Mouse (Mus musculus): ENCODE measurements around the gene Cux2.

Gene Cux2

GRCm38 (mm10) chr5:122059060-122060017, 9.4 kb upstream of the Cux2 start:
- DNase-seq, result peak; percentile 75

DNA sequence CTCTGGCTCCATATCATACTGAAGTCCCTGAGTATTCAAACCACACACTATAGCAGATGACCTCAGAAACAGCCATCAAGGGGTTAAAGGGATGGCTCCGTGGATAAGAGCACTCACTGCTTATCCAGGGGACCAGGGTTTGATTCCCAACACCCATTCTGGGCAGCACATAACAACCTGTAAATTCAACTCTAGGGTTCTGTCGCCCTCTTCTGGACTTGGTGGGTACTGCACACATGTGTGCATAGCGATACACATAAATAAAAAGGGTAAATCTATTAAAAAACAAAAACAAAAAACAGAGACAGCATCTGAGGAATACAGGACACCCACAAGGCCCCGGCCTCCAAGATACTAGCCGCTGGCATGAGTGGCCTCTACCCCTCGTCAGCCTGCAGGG, 7.7 kb upstream of the Cux2 start:
- no peak for DNase-seq

GRCm38 (mm10) chr5:122056557-122056956, 6.7 kb upstream of the Cux2 start:
- no peak for DNase-seq

DNA sequence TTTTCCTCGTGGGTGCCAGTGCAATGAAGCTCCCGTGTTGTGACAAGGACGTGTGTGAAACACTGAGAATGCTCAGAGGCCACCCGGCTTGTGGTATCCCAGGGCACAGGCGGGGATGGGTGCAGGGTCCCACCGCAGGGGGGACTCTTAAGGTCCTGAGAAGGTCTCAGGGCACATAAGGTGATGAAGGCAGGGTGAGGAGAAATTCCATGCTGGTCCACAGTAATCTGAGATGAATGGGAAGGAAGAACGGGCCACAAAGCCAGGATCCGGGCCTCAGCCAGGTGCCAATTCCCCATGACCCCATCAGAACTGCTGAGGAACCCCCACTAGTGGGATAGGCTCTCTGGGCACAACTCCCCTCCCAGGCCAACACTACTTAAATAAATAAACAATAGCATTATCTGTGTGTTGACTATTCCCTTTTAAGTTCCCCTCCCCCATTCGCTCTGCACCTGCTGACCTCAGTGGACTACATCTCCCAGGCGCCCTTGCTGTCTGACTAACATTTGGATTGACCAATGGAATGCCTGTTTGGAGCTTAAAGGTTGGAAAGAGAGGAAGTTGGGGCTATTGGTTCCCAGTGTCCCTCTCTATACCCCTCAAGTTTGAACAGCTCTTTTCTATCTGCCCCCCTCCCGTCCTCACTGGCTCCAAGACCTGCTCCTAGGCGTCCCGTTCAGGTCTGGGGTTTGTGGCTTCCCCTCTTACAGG, 4.4 kb upstream of the Cux2 start:
- DNase-seq, result peak; percentile 67

DNA sequence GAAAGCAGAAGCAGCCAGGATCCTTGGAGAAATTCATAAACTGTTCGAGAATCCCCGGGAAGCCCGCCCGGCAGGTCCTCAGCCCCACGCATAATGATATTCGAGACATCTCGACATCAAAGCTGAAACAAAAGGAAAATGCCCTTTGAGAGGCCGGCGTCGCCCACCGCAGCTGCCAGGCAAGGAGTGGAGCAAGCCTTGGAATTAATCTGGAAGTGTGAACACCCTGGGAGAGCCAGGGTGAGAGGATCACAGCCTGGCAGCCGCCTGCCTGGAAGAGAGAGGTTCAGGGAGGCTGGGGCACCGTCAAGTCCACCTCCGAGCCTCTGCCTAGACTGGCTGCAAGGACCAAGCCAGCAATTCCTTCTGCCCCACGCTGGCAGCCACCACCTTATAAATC, 3.7 kb upstream of the Cux2 start:
- DNase-seq, result no peak

GRCm38 (mm10) chr5:122050832-122051105, 867 bp upstream of the Cux2 start:
- no peak for DNase-seq

DNA sequence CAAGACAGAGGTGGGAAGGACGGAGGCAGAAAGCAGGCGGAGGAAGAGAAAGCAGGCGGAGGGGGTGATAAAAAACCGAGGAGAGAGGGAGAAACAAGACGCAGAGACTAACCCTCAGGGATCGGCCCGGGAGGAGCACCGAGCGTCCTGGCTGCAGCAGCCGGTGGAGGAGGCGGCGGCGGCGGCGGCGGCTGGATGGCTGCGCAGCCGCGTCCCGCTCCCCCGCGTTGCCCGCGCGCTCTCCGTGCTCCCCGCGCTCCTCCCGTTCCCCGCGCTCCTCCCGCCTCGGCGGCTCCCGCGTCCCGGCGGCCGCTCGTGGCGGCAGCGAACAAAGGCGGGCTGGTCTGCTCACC, 262 bp downstream of the Cux2 start:
- DNase-seq, result no peak

DNA sequence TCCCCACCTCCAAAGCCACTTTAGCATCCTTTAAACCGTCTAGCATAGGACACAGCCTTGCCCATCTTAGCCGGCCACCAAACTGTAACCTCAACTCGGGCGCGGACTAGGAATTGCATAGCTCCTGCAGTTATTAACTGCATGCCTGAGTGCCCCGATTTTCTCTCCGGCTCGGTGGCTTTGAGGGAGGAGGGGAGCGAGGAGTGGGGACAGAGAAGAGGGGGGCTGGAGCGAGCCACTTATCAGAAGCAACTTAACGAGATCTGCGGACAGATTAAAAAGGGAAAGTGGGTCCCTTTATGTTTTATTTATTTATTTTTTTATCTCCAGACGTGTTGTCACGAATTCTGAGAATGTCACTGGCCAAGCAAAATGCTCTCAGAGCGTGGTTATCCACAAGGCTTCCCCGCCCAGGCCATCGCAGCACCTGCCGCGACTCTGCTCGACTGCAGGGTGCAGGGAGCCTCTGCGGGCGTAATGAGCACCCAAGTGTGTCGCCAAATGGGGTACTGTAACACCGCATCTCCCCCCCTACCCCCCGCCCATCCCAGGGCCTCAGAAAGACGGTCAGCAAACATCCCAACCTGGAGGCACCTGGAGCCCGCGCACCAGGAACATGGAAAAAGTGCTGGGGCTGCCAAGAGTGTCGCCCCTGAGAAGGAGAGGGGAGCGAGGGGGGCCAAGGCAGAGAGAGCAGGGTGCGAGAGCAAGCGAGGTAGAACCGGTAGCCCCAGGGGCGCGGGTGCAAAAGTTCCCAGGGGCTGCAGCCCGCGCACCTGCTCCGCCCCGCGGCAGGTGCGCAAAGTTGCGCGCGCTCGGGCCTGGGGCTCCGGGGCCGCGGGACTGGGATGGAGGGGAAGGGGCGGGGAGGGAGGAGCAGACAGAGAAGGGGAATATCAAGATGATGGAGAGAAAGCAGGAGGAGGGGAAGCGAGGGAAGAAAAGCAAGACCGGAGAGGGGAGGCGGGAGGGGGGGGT, 927 bp downstream of the Cux2 start:
- DNase-seq, result no peak

GRCm38 (mm10) chr5:122048252-122048651, 1.6 kb downstream of the Cux2 start:
- DNase-seq, result no peak

DNA sequence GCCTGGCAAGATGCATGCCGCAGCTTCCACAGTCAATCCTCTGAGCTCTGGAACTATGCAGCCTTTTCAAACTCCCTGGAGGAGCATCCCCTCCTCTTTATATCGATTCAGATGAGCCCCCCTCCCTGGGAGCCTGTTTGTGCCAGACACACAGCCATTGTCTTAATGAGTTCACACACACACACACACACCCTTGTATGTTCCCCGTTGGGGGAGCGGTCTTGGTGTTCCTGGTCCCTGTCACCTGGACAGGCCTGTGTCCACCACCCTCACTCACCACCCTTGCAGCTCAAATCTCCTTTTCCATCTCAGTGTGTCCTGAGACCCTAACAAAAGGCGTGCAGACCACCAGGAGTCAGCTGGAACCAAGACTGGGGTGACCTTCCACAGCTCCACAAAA, 2.1 kb downstream of the Cux2 start:
- no peak for DNase-seq

DNA sequence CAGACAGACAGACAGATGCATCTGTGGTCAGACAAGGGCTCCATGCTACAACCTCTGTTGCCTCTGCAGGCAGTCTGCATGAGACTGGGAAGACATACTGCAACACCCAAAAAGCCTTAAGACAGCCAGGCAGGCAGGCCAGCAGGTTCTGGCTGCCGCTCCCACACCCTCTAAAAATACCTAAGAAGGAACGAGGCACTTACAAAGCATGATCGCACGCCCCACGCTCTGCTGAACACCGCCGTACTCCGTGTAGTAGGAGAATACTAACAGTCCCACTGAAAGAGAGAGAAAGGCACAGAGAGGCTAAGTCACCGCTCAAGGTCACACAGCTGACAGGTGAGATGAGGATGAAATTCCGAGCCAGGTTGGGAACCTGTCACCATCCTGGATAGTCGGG, 6.3 kb downstream of the Cux2 start:
- no peak for DNase-seq

DNA sequence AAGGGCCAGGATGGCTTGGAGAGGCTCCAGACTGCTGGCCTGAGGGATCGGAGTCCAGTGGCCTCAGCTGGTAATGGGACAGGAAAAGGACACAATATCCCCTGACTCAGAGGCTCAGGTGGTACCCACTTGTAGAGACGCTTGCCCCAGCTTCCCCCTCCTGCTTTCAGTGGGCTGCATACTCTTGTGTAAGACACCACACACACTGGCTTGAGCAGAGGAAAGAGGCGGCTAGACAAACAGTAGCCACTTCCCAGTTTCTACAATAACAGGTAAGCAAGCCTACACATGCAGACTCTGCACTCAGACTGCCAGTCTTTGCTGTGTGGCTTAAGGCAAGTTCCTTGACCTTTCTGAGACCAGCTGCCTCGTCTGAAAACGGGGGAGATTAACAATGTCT, 14.6 kb downstream of the Cux2 start:
- DNase-seq, result no peak

DNA sequence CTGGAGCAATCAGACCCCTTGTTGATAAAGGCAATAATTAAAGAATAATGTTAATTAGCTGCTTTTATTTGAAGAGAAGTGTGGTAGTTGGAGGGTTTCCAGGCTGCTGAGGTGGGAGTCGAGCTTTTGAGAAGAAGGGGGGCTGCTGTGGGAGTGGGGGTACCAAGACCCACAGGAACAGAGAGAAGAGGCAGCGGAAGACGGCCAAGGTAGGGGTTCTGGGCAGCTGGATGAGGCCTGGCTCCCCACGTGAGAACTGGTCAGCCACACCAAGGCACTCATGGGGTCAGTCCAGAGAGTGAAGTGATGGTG, 16.8 kb downstream of the Cux2 start:
- no peak for DNase-seq

- DNase-seq, result no peak
These were observed 17.3 kb downstream of the Cux2 start for GRCm38 (mm10) chr5:122032471-122033166.

DNA sequence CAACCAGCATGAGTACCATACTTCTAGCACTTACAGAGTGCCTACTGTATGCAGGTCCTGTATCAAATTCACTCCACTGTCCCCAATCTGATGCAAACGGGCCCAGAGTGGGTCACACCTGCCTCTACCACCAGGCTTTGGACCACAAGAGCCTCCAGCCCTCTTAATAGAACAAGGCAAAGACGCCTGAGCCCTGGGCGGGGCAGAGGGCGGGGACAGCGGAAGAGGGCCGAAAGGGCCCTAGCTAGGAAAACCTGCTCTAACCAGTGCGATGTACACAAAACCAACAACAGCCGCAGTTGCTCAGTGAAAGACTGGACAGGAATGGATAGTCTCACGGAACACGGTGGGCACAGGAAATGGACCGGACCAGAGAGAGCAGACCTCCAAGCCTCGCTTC, 18.8 kb downstream of the Cux2 start:
- DNase-seq, result no peak

DNA sequence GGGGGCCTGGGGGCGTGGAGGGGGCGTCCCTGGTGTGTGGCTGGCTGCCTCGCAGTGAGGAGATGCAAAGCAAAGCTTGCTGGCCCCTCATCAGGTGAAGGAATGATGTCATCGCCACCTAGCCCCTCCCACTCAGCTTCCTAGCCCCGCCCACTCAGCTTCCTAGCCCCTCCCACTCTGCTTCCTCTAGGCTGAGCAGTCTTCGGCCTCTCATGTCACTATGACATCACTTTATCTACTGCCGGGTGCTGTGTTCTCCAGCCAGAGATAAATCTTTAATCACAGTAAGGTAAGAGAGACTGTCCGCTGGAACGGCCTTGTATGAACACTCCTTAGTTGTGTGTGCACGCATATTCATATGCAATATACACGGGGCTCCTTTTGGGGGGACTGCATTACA, 19.3 kb downstream of the Cux2 start:
- no peak for DNase-seq

DNA sequence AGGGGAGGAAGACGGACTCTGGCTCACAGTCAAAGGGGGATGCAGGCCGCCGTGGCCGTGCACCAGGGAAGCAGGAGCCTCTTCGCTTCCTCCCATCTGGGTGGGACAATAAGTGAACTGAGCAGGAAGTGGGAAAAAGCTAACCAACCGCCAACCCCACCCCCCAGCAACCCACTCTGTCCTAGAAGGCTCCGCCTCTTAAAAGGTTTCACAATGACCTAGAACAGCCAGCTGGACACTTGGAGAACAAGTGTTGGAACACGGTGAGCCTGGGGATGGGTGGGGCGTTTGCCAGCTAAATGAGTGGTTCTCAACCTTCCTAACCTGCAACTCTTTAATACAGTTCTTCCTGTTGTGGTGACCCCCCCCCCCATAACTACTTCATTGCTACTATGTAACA, 23.1 kb downstream of the Cux2 start:
- no peak for DNase-seq

DNA sequence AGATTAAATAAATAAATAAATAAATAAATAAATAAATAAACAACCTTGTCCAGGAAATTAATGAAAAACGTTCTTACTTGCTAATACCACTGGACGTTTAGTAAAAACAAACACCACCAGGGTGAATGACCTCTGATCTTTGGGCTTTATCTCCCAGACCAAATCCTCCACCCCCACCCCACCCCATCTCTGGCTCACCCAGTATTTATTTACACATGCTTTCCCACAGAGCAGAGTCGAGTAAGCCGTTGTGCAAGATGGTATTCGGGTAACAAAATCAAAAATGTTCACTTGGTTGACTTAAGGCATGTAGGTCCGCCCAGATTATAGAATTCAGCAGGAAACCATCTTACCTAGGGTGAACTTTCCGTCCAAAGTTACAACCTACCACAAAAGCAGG, 23.6 kb downstream of the Cux2 start:
- DNase-seq, result no peak

DNA sequence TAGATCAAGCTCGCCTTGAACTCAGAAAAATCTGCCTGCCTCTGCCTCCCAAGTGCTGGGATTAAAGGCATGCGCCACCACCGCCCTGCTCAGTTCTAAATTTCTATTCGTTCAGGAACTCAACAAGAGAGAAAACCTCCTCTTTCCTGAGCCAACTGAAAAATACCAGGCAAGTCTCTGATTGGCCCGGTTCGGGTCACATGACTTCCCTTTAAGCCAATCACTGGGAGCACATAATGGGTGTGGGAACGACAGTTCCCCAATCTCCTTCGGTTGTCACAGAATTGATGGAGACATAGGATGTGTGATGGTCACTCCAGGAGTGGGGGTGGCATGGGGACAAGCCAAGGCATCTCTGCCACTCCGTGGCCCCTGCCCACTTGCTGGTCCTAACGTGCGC, 24.8 kb downstream of the Cux2 start:
- DNase-seq, result no peak

DNA sequence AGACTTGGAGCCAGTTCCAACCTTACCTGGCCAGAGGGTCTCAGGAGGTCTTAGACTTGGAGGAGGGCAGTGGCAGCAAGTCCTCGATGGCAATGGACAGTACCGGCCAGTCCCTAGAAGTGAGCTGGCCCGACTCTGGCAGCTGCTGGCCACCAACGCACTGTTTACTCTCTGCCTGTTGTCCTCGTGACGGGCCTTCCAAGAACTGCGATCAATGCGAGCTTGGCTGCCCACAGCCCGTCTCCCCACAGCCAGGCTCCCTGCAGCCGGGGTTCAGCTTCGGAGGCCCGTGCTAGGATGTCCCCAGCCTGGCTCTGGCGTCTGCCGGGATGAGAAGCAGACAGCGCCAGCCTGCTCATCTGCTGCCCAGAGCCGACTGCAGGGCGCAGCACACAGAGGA, 30.6 kb downstream of the Cux2 start:
- no peak for DNase-seq

DNA sequence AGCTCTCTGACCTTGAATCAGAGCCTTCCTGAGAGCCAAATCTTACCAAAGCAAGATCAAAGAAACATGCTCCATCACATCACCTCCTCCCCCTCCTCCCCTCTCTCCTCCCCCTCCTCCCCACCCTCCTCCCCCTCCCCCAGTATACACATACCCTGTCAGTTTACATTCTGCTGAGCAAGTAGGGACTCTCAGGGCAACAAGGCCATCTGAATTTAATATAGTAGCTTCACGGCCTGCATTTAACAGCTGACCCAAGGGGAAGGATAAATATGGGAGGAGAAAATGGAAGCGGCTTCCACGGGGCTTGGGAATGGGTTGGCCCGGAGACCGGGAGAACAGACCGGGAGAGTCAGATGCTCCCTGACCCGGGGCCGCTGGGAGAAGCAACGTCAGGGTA, 32.1 kb downstream of the Cux2 start:
- DNase-seq, result no peak

DNA sequence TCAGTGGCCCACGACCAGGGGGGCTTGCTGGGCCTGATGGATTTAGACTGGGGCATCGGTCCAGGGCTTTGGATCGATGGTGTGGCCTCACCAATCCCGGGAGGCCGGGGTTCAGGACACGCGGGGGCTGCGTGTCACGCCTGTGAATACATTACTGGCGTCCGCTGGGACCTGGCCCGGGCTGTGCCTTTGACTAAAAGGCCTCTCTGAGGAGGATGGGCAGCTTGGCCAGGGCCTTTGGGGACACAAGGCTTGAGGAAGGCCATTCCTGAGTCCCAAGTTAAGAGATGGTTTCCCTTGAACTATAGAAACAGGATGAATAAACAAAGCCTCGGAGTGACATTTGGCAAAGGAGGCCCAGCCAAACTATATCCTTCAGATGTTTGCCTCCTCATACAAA, 32.6 kb downstream of the Cux2 start:
- DNase-seq, result no peak

GRCm38 (mm10) chr5:122016744-122017143, 33.2 kb downstream of the Cux2 start:
- no peak for DNase-seq
